Mouse (Mus musculus) thymus, adult 2 months (tissue): Measurements from ENCODE around the gene Imp3. TPM values are rescaled to one million over a fixed set of nuclear protein-coding genes. Genes with fewer than 3 reads are reported as not detected.

Experiments
- DNase-seq: peaks from one replicate; pipeline ENCODE4 v3.0.0; 2021
- H3K27ac ChIP-seq: fragments of 200-500 bp; 2 replicates; pipeline ENCODE4 v1.5.1; 2012; ENCODE audit warnings: low read length, control low read depth; ENCODE audit not compliant: control insufficient read depth, insufficient read depth
- H3K27me3 ChIP-seq: fragments of 200-500 bp; 2 replicates; pipeline ENCODE4 v1.6.1; 2012; ENCODE audit warnings: mild to moderate bottlenecking, low read length, moderate library complexity, mixed read lengths; ENCODE audit not compliant: control insufficient read depth, insufficient read depth
- H3K36me3 ChIP-seq: fragments of 200-500 bp; 2 replicates; pipeline ENCODE4 v1.6.1; 2012; ENCODE audit warnings: mild to moderate bottlenecking, low read length, moderate library complexity; ENCODE audit not compliant: control insufficient read depth, insufficient read depth
- H3K4me1 ChIP-seq: fragments of 200-500 bp; replicated peaks from 2 replicates; pipeline ENCODE4 v1.6.1; 2012; ENCODE audit warnings: low read length; ENCODE audit not compliant: control insufficient read depth, insufficient read depth
- H3K4me3 ChIP-seq: fragments of 200-500 bp; 2 replicates; pipeline ENCODE4 v1.5.1; 2012; ENCODE audit warnings: mild to moderate bottlenecking, low read length, control low read depth, moderate library complexity; ENCODE audit not compliant: control insufficient read depth, insufficient read depth
- CTCF ChIP-seq: fragments of 200-500 bp; IDR thresholded peaks from 2 replicates; pipeline ENCODE4 v1.5.1; 2012; ENCODE audit warnings: mild to moderate bottlenecking, control low read depth, low read length, moderate library complexity, borderline replicate concordance; ENCODE audit not compliant: control insufficient read depth, poor library complexity, insufficient read depth; ENCODE audit errors: extremely low read depth
- POLR2A ChIP-seq: fragments of 200-500 bp; IDR thresholded peaks from 2 replicates; pipeline ENCODE4 v1.6.1; 2012; ENCODE audit warnings: mild to moderate bottlenecking, low read length, control low read depth, moderate library complexity; ENCODE audit not compliant: control insufficient read depth, poor library complexity, insufficient read depth; ENCODE audit errors: extremely low read depth
- WGBS: fragments of 180-500 bp; shearing (Covaris S2); methylation state at CpG from one replicate; pipeline ENCODE4 v1.1.7; 2018; 5-methylcytosine and 5-hydroxymethylcytosine counted together
- polyA plus RNA-seq: library from polyadenylated mRNA; depleted of rRNA; stranded (reverse); fragments of >200 nt; gene quantifications from 2 replicates; pipeline ENCODE4 v1.2.3, GENCODE M21; 2012; rRNA removed

Imp3 gene
- polyA plus RNA-seq, 1 experiment, result 327 TPM

DNA sequence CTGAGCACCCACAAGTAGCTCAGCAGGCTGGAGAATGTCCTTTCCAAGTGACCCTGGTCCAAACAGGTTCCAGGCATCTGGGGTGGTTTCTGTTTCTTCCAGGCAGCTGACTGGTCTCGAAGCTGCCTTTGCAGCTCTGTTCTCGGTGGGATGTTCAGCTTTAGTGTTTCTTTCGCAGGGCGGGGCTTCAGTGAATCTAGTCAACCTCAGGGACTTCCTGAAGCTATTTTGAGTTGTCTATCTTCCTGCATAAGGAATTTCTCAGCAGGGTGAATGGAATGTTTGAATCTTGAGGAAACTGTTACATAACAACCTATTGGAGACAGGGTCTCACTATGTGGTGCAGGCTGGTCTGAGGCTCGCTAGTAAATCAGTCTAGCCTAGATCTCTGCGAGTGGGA lies 42.9 kb downstream of the Imp3 start:
- DNase-seq, result no peak
- Histone ChIP-seq H3K4me3 (no peak overlapping the region), H3K4me1 (peaks cover 2% of the 10 kb centered on the region; the same call in 1 of the 2 replicates), H3K36me3 (peaks cover 6% of the 10 kb centered on the region; the same call in 1 of the 2 replicates), H3K27ac (no peak overlapping the region), H3K27me3 (no peaks in the 10 kb centered on the region)
- no peak for TF ChIP-seq CTCF
- TF ChIP-seq POLR2A, result no peak
- WGBS, result 96% methylated on average over 6 of the region's 6 CpGs

DNA sequence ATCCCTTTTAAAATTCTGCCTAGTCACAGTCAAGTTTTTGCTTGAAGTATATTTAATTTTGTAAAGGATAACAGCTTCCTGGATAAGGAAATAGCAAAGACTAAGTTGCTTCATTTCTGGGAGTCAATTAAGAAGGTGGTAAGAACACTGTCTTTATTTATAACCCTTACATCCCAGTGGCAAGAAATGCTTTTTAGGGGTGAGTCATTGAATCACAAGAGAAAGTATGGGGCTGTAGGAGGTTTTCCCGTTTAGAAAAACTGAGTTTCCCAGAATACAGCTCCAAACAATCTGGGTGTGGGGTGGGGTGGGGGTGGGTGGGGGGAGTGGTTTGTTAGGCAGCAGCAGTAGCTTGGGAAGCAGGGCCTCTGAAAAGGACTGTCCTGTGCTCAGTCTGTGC lies 44.2 kb downstream of the Imp3 start:
- Histone ChIP-seq H3K4me3 (no peak overlapping the region), H3K4me1 (no peaks in the 10 kb centered on the region), H3K27ac (no peak overlapping the region), H3K27me3 (no peaks in the 10 kb centered on the region), H3K36me3 (peaks cover 6% of the 10 kb centered on the region; the same call in 1 of the 2 replicates)
- DNase-seq, result no peak
- TF ChIP-seq POLR2A (no peak), CTCF (no peak)
- WGBS, result 89% methylated on average over 1 of the region's 1 CpGs

Other genes starting within 250 kb of the Imp3 start
- gene Lingo1, start 141.0 kb upstream of the Imp3 start, polyA plus RNA-seq, result 5.2 and 5.3 TPM in 2 replicates
- 2.2 TPM in 2 replicates for gene Odf3l1, start 72.8 kb upstream of the Imp3 start, polyA plus RNA-seq
- 3.5 and 3.6 TPM in 2 replicates for gene Cspg4, start 72.4 kb upstream of the Imp3 start, polyA plus RNA-seq
- gene Snx33, start 9.1 kb upstream of the Imp3 start, polyA plus RNA-seq, result 15.0 and 15.6 TPM in 2 replicates
- gene Snupn, start 13.4 kb downstream of the Imp3 start, polyA plus RNA-seq, result 6.1 and 6.3 TPM in 2 replicates
- gene Ptpn9, start 57.4 kb downstream of the Imp3 start, polyA plus RNA-seq, result 15.0 and 20.5 TPM in 2 replicates
- gene Sin3a, start 134.6 kb downstream of the Imp3 start, polyA plus RNA-seq, result 237 and 282 TPM in 2 replicates
- 230 and 269 TPM in 2 replicates for gene Man2c1, start 193.2 kb downstream of the Imp3 start, polyA plus RNA-seq
- gene Neil1, start 210.8 kb downstream of the Imp3 start, polyA plus RNA-seq, result 47.2 and 49.1 TPM in 2 replicates
- 318 and 366 TPM in 2 replicates for gene Commd4, start 220.9 kb downstream of the Imp3 start, polyA plus RNA-seq